Mouse (Mus musculus) cerebellum, postnatal 4 days (tissue): Measurements from ENCODE around the gene Heatr3.
A peak's percentile ranks its signal among the peaks of the same experiment; 100 is the strongest.
"Not testable (repeated sequence)": the region's sequence is repeated elsewhere in the genome, so short reads cannot be mapped to it uniquely, and the experiment has no call there.

ENCODE experiments used
- DNase-seq, 2 experiments: peaks; one replicate each; pipeline ENCODE4 v3.0.0; 2022; ENCODE audit warnings: low spot score in 2 of 2, mixed read lengths in 1 of 2

The Heatr3 gene

GRCm38 (mm10) chr8:88197328-88197727 lies 59.7 kb downstream of the Heatr3 start:
- no peak for DNase-seq

GRCm38 (mm10) chr8:88198551-88198944 lies 60.9 kb downstream of the Heatr3 start:
- DNase-seq = peak in 1 of 2 experiments; percentile 30

DNA sequence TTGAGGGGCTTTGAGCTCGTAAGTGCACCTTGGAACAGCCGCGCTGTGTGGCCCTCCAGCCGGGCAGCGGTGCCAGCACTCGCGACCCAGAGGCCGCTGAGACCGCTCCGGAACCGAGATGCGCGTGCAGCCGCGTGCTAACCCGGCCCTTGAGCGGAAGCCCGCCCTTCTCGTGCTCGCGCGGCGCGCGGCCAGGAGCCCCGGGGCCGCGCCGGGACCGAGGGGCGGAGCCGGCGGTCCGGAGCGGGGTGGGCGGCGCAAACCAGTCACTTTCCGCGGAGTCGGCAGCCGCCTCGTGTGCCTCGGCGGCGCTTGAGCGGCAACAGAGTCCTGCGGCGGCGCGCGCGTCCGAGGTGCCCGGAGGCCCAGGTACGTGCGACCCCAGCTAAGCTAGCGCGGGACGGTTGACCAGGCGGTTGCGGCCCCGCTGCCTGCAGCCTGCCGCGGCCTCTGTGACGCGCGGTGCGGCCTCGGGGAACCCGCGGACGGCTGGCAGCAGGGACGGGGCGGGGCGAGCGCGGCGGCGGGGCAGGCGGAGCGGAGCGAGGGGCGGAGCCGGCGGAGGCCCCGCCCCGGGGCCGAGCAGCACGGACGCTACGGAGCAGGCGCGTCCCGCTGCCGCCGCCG lies 61.4 kb downstream of the Heatr3 start, which contains the start of gene Tent4b:
Gene Tent4b (plus strand): TSS at position 269 of the 627 bp plus-strand sequence.
- DNase-seq = peak; percentile 72 to 93

DNA sequence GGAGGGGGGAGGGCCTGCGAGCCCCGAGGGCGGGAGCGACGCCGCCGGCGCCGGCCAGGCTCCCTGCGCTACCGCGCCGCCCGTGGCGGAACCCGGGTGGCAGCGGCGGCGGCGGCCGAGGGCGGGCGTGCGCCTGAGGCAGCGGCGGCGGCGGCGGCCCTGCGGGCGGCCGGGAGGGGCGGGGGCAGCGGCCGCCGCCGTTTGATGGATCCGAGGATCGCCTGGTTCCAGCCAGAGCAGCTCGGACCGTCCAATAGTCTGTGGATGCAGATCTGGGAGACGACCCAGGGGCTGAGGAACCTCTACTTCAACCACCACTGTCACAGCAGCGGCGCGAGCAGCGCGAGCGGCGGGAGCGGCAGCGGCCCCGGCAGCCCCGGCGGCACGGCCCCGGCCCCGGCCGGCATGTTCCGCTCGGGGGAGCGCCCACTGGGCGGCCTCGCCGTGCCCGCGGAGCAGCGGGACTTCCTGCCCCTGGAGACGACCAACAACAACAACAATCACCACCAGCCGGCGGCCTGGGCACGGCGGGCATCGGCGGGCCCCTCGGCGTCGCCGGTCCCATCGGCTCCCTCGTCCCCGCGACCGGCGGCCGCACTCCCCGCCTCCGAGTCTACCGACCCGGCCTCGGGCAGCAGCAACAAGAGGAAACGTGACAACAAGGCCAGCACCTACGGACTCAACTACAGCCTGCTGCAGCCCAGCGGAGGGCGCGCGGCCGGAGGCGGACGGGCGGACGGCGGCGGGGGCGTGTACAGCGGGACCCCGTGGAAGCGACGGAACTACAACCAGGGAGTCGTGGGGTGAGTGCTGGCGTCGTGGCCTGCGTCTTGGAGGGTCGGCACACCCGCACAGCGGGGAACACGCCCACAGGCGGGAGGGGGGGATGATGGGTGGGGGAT lies 62.3 kb downstream of the Heatr3 start:
- peak; percentile 31 to 38 for DNase-seq

- no peak for DNase-seq
Observed at GRCm38 (mm10) chr8:88200724-88201495, 63.3 kb downstream of the Heatr3 start.

DNA sequence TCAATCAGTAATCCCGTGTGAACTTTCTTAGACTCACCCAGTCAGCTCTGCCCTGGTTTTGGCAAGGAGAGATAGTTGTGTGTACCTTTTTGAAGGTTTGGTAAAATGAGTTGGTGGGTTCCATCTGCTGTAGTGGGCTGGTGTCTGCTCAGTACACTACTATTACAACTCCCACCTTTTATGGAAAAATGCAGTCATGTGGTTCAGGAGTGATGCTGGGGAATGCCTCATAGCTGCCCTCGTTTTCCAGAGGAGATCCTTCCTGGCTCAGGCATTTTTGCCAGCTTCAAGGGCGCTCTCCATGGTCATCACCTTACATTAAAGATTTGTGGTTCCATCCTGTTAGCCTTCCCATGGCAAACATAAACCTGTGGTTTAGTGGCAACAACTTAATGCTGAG lies 64.0 kb downstream of the Heatr3 start:
- no peak for DNase-seq

DNA sequence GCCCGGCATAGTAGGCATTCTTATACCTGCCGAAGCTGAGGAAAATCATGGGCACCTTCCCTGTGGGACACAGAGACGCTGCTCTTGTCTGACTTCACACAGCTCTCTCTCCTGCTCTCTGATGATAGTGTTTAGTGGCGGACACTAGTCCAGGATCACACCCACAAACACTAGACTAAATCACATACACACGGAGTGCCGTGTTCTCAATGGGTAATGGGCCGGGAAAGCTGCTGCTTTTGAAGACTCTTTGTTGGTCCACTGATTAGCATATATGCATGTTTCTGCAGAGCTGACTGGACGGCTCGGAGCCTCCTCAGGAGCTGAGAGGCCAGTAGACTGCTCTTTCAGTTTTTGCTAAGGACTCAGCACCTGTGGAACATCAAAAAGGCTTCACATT lies 68.4 kb downstream of the Heatr3 start:
- no peak for DNase-seq

GRCm38 (mm10) chr8:88207121-88207821 lies 69.6 kb downstream of the Heatr3 start:
- no peak for DNase-seq

DNA sequence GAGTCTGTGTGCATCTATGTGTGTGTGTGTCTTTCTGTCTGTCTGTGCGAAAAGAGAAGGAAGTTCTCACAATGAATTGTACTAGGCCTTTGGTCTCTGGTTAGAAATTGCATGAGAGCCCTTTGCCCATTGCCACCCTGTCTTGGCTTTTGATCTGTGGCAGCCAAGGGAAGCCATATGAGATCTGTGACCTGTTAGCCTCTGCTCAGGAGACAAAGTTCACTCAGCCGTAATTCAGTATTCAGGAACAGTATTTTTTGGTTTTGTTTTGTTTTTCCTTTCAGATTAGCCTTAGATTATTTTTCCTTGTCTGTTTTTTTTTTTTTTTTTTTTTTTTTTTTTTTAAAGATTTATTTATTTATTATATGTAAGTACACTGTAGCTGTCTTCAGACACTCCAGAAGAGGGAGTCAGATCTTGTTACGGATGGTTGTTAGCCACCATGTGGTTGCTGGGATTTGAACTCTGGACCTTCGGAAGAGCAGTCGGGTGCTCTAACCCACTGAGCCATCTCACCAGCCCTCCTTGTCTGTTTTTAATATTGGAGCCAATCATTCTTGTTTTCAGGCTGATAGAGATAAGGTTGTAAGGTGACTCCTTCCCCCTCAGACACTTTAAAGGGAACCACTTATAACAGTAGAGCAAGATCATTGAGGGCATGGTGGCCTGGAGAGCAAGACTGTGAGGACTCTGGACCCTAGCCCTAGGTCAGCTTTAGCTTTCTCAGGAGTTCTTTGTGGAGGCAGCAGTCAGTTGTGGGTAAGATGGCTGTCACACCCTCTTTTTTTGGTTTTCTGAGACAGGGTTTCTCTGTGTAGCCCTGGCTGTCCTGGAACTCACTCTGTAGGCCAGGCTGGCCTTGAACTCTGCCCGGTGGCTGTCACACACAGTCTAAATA lies 72.5 kb downstream of the Heatr3 start:
- DNase-seq = not testable (repeated sequence)

GRCm38 (mm10) chr8:88221353-88221752 lies 83.7 kb downstream of the Heatr3 start:
- no peak for DNase-seq
